Mouse (Mus musculus): ENCODE data around the gene Gtf2f2. TPM values are rescaled to one million over a fixed set of nuclear protein-coding genes. Genes with fewer than 3 reads are reported as not detected.
"Not testable (repeated sequence)": the region's sequence is repeated elsewhere in the genome, so short reads cannot be mapped to it uniquely, and the experiment has no call there.

Gene Gtf2f2
- polyA plus RNA-seq, 1 experiment from 2014 or later, result 55.9 TPM

GRCm38 (mm10) chr14:75941500-75941899 lies 69.2 kb downstream of the Gtf2f2 start:
- no peak overlapping the region for H3K4me2 ChIP-seq (ENCODE audit: low read depth, low read length)
- no peak overlapping the region for H3K27ac ChIP-seq (replicated peaks; ENCODE audit: low read depth, low read length)
- no peak overlapping the region for H3K4me3 ChIP-seq (ENCODE audit: low read depth, low read length)
- H3K9me3 ChIP-seq (replicated peaks; ENCODE audit: control insufficient read depth, low read length), result no peaks in the 10 kb centered on the region
- no peaks in the 10 kb centered on the region for H3K4me1 ChIP-seq (ENCODE audit: control insufficient read depth, insufficient read depth, low read length)
- H3K9ac ChIP-seq (replicated peaks; ENCODE audit: low read length), result no peak overlapping the region
- DNase-seq (ENCODE audit: low spot score) (no peak), ATAC-seq (replicated peaks; ENCODE audit: insufficient number of reproducible peaks, low FRiP score, low TSS enrichment, low read depth) (no peak)
- H3K36me3 ChIP-seq (replicated peaks; ENCODE audit: control insufficient read depth, insufficient read depth, low read depth, low read length), result no peaks in the 10 kb centered on the region
- H3K27me3 ChIP-seq (ENCODE audit: control insufficient read depth, insufficient read depth, low read length), result no peaks in the 10 kb centered on the region
- WGBS, result 100% methylated on average over 1 of the region's 1 CpGs

GRCm38 (mm10) chr14:75937714-75938113 lies 73.0 kb downstream of the Gtf2f2 start:
- ATAC-seq (replicated peaks; ENCODE audit: insufficient number of reproducible peaks, low FRiP score, low TSS enrichment, low read depth) (no peak), DNase-seq (ENCODE audit: low spot score) (no peak)
- H3K9me3 ChIP-seq (replicated peaks; ENCODE audit: control insufficient read depth, low read length), result no peaks in the 10 kb centered on the region
- H3K4me3 ChIP-seq (ENCODE audit: low read depth, low read length), result no peak overlapping the region
- H3K9ac ChIP-seq (replicated peaks; ENCODE audit: low read length), result no peak overlapping the region
- H3K27me3 ChIP-seq (ENCODE audit: control insufficient read depth, insufficient read depth, low read length), result no peaks in the 10 kb centered on the region
- no peaks in the 10 kb centered on the region; the same call in 1 of the 2 replicates for H3K36me3 ChIP-seq (replicated peaks; ENCODE audit: control insufficient read depth, insufficient read depth, low read depth, low read length)
- no peaks in the 10 kb centered on the region for H3K4me1 ChIP-seq (ENCODE audit: control insufficient read depth, insufficient read depth, low read length)
- no peak overlapping the region for H3K4me2 ChIP-seq (ENCODE audit: low read depth, low read length)
- WGBS, result 76% methylated on average over 1 of the region's 1 CpGs
- no peak overlapping the region for H3K27ac ChIP-seq (replicated peaks; ENCODE audit: low read depth, low read length)

DNA sequence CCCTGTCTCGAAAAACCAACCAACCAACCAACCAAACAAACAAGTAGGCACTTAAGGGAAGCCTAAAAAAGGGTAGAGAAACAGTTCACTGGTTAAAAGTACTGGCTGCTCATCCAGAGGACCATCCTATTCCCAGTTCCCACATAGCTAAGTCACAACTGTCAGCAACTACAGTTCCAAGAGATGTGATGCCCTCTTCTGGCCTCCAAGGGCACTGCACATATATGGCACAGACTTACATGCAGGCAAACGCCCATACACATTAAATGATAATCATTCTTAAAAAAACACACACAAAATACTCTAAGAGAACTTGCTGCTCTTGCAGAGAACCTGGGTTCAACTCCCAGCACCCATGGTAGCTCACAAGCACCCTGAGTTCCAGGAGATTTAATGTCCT lies 76.3 kb downstream of the Gtf2f2 start:
- 88% methylated on average over 2 of the region's 2 CpGs for WGBS
- H3K27me3 ChIP-seq (ENCODE audit: control insufficient read depth, insufficient read depth, low read length), result no peaks in the 10 kb centered on the region
- H3K4me1 ChIP-seq (ENCODE audit: control insufficient read depth, insufficient read depth, low read length), result no peaks in the 10 kb centered on the region
- H3K4me2 ChIP-seq (ENCODE audit: low read depth, low read length), result no peak overlapping the region
- H3K9ac ChIP-seq (replicated peaks; ENCODE audit: low read length), result no peak overlapping the region
- no peaks in the 10 kb centered on the region; the same call in 1 of the 2 replicates for H3K36me3 ChIP-seq (replicated peaks; ENCODE audit: control insufficient read depth, insufficient read depth, low read depth, low read length)
- no peak overlapping the region for H3K27ac ChIP-seq (replicated peaks; ENCODE audit: low read depth, low read length)
- H3K4me3 ChIP-seq (ENCODE audit: low read depth, low read length), result no peak overlapping the region
- no peaks in the 10 kb centered on the region for H3K9me3 ChIP-seq (replicated peaks; ENCODE audit: control insufficient read depth, low read length)
- ATAC-seq (replicated peaks; ENCODE audit: insufficient number of reproducible peaks, low FRiP score, low TSS enrichment, low read depth) (no peak), DNase-seq (ENCODE audit: low spot score) (no peak)

- Histone ChIP-seq H3K36me3 (replicated peaks; ENCODE audit: control insufficient read depth, insufficient read depth, low read depth, low read length) (no peaks in the 10 kb centered on the region; the same call in 1 of the 2 replicates), H3K4me3 (ENCODE audit: low read depth, low read length) (no peak overlapping the region), H3K9me3 (replicated peaks; ENCODE audit: control insufficient read depth, low read length) (no peaks in the 10 kb centered on the region), H3K4me1 (ENCODE audit: control insufficient read depth, insufficient read depth, low read length) (no peaks in the 10 kb centered on the region), H3K4me2 (ENCODE audit: low read depth, low read length) (no peak overlapping the region), H3K27ac (replicated peaks; ENCODE audit: low read depth, low read length) (no peak overlapping the region; the same call in 1 of the 2 replicates), H3K9ac (replicated peaks; ENCODE audit: low read length) (no peak overlapping the region), H3K27me3 (ENCODE audit: control insufficient read depth, insufficient read depth, low read length) (no peaks in the 10 kb centered on the region)
- DNase-seq (ENCODE audit: low spot score) (no peak), ATAC-seq (replicated peaks; ENCODE audit: insufficient number of reproducible peaks, low FRiP score, low TSS enrichment, low read depth) (no peak)
- WGBS, result 95% methylated on average over 23 of the region's 23 CpGs
These were observed 79.4 kb downstream of the Gtf2f2 start for GRCm38 (mm10) chr14:75931266-75931665.

GRCm38 (mm10) chr14:75929713-75930112 lies 81.0 kb downstream of the Gtf2f2 start:
- ATAC-seq (replicated peaks; ENCODE audit: insufficient number of reproducible peaks, low FRiP score, low TSS enrichment, low read depth); H3K9ac ChIP-seq (replicated peaks; ENCODE audit: low read length); H3K4me3 ChIP-seq (ENCODE audit: low read depth, low read length); H3K4me1 ChIP-seq (ENCODE audit: control insufficient read depth, insufficient read depth, low read length); H3K27me3 ChIP-seq (ENCODE audit: control insufficient read depth, insufficient read depth, low read length); H3K4me2 ChIP-seq (ENCODE audit: low read depth, low read length); DNase-seq (ENCODE audit: low spot score); H3K9me3 ChIP-seq (replicated peaks; ENCODE audit: control insufficient read depth, low read length); H3K36me3 ChIP-seq (replicated peaks; ENCODE audit: control insufficient read depth, insufficient read depth, low read depth, low read length); H3K27ac ChIP-seq (replicated peaks; ENCODE audit: low read depth, low read length): not testable (repeated sequence)
- WGBS, result 89% methylated on average over 8 of the region's 8 CpGs

GRCm38 (mm10) chr14:75923314-75924052 lies 87.2 kb downstream of the Gtf2f2 start:
- H3K4me2 ChIP-seq (ENCODE audit: low read depth, low read length), result no peak overlapping the region
- ATAC-seq (replicated peaks; ENCODE audit: insufficient number of reproducible peaks, low FRiP score, low TSS enrichment, low read depth), result no peak
- no peaks in the 10 kb centered on the region for H3K4me1 ChIP-seq (ENCODE audit: control insufficient read depth, insufficient read depth, low read length)
- no peaks in the 10 kb centered on the region for H3K36me3 ChIP-seq (replicated peaks; ENCODE audit: control insufficient read depth, insufficient read depth, low read depth, low read length)
- WGBS, result 94% methylated on average over 1 of the region's 1 CpGs
- no peak for DNase-seq (ENCODE audit: low spot score)
- no peak overlapping the region for H3K9ac ChIP-seq (replicated peaks; ENCODE audit: low read length)
- H3K27ac ChIP-seq (replicated peaks; ENCODE audit: low read depth, low read length), result no peak overlapping the region
- H3K27me3 ChIP-seq (ENCODE audit: control insufficient read depth, insufficient read depth, low read length), result no peaks in the 10 kb centered on the region
- H3K4me3 ChIP-seq (ENCODE audit: low read depth, low read length), result no peak overlapping the region
- no peaks in the 10 kb centered on the region for H3K9me3 ChIP-seq (replicated peaks; ENCODE audit: control insufficient read depth, low read length)

- Histone ChIP-seq H3K4me2 (ENCODE audit: low read depth, low read length) (no peak overlapping the region), H3K4me3 (ENCODE audit: low read depth, low read length) (no peak overlapping the region), H3K27ac (replicated peaks; ENCODE audit: low read depth, low read length) (no peak overlapping the region), H3K27me3 (ENCODE audit: control insufficient read depth, insufficient read depth, low read length) (no peaks in the 10 kb centered on the region), H3K36me3 (replicated peaks; ENCODE audit: control insufficient read depth, insufficient read depth, low read depth, low read length) (no peaks in the 10 kb centered on the region), H3K9ac (replicated peaks; ENCODE audit: low read length) (no peak overlapping the region), H3K9me3 (replicated peaks; ENCODE audit: control insufficient read depth, low read length) (no peaks in the 10 kb centered on the region), H3K4me1 (ENCODE audit: control insufficient read depth, insufficient read depth, low read length) (no peaks in the 10 kb centered on the region)
- WGBS, result 94% methylated on average over 2 of the region's 2 CpGs
- DNase-seq (ENCODE audit: low spot score) (no peak), ATAC-seq (replicated peaks; ENCODE audit: insufficient number of reproducible peaks, low FRiP score, low TSS enrichment, low read depth) (no peak)
These were observed 98.0 kb downstream of the Gtf2f2 start for GRCm38 (mm10) chr14:75912665-75913064.

GRCm38 (mm10) chr14:75911968-75912367 lies 98.7 kb downstream of the Gtf2f2 start:
- Histone ChIP-seq H3K4me1 (ENCODE audit: control insufficient read depth, insufficient read depth, low read length) (no peaks in the 10 kb centered on the region), H3K9ac (replicated peaks; ENCODE audit: low read length) (no peak overlapping the region), H3K36me3 (replicated peaks; ENCODE audit: control insufficient read depth, insufficient read depth, low read depth, low read length) (no peaks in the 10 kb centered on the region), H3K27ac (replicated peaks; ENCODE audit: low read depth, low read length) (no peak overlapping the region), H3K4me2 (ENCODE audit: low read depth, low read length) (no peak overlapping the region), H3K4me3 (ENCODE audit: low read depth, low read length) (no peak overlapping the region), H3K27me3 (ENCODE audit: control insufficient read depth, insufficient read depth, low read length) (no peaks in the 10 kb centered on the region), H3K9me3 (replicated peaks; ENCODE audit: control insufficient read depth, low read length) (no peaks in the 10 kb centered on the region)
- no peak for DNase-seq (ENCODE audit: low spot score)
- 86% methylated on average over 6 of the region's 6 CpGs for WGBS
- no peak for ATAC-seq (replicated peaks; ENCODE audit: insufficient number of reproducible peaks, low FRiP score, low TSS enrichment, low read depth)

Measured in embryonic facial prominence, embryonic 11.5 days (tissue).